Mouse (Mus musculus): Measurements from ENCODE around the gene Sugct. TPM values are rescaled to one million over a fixed set of nuclear protein-coding genes. Genes with fewer than 3 reads are reported as not detected.

The Sugct gene
- polyA plus RNA-seq, 1 experiment = 0.42 TPM

- Histone ChIP-seq H3K36me3 (ENCODE audit: control insufficient read depth, insufficient read depth) (no peaks in the 10 kb centered on the region), H3K79me3 (ENCODE audit: low read depth) (no peaks in the 10 kb centered on the region), H3ac (ENCODE audit: control insufficient read depth, insufficient read length, low read depth) (no peak overlapping the region), H3K4me3 (ENCODE audit: insufficient read depth, poor library complexity, severe bottlenecking) (no peak overlapping the region), H3K27me3 (ENCODE audit: control insufficient read depth, insufficient read depth, insufficient read length) (no peaks in the 10 kb centered on the region), H3K79me2 (ENCODE audit: control insufficient read depth, insufficient read depth) (no peaks in the 10 kb centered on the region)
- no peak for TF ChIP-seq USF1 (IDR thresholded peaks at IDR 0.05; ENCODE audit: low read depth)
- TF ChIP-seq MAX (IDR thresholded peaks at IDR 0.05) = no peak
- TF ChIP-seq FOSL1 (IDR thresholded peaks at IDR 0.05; ENCODE audit: insufficient read depth, low read length, poor library complexity, severe bottlenecking) = no peak
- no peak for TF ChIP-seq CTCF (IDR thresholded peaks at IDR 0.05; ENCODE audit: control insufficient read depth, insufficient read depth, insufficient read length)
- no peak for TF ChIP-seq CEBPB (IDR thresholded peaks at IDR 0.05; ENCODE audit: low read depth)
- peak; percentile 30 for TF ChIP-seq MYOD1 (IDR thresholded peaks at IDR 0.05; ENCODE audit: control insufficient read depth, insufficient read length, low read depth)
These were observed 530.6 kb downstream of the Sugct start for GRCm38 (mm10) chr13:17164721-17165120.

- H3K79me2 ChIP-seq (ENCODE audit: control insufficient read depth, insufficient read depth) = no peaks in the 10 kb centered on the region
- no peaks in the 10 kb centered on the region for H3K27me3 ChIP-seq (ENCODE audit: control insufficient read depth, insufficient read depth, insufficient read length)
- no peak overlapping the region for H3ac ChIP-seq (ENCODE audit: control insufficient read depth, insufficient read length, low read depth)
- no peak for TF ChIP-seq FOSL1 (IDR thresholded peaks at IDR 0.05; ENCODE audit: insufficient read depth, low read length, poor library complexity, severe bottlenecking)
- TF ChIP-seq CEBPB (IDR thresholded peaks at IDR 0.05; ENCODE audit: low read depth) = peak; percentile 35
- TF ChIP-seq MYOD1 (IDR thresholded peaks at IDR 0.05; ENCODE audit: control insufficient read depth, insufficient read length, low read depth) = no peak
- H3K4me3 ChIP-seq (ENCODE audit: insufficient read depth, poor library complexity, severe bottlenecking) = no peak overlapping the region
- no peaks in the 10 kb centered on the region for H3K36me3 ChIP-seq (ENCODE audit: control insufficient read depth, insufficient read depth)
- H3K79me3 ChIP-seq (ENCODE audit: low read depth) = no peaks in the 10 kb centered on the region
These were observed 548.8 kb downstream of the Sugct start for GRCm38 (mm10) chr13:17146441-17146992.

- no peaks in the 10 kb centered on the region for H3K79me2 ChIP-seq (ENCODE audit: control insufficient read depth, insufficient read depth)
- H3K4me3 ChIP-seq (ENCODE audit: insufficient read depth, poor library complexity, severe bottlenecking) = no peak overlapping the region
- H3K36me3 ChIP-seq (ENCODE audit: control insufficient read depth, insufficient read depth) = no peaks in the 10 kb centered on the region
- no peaks in the 10 kb centered on the region for H3K79me3 ChIP-seq (ENCODE audit: low read depth)
- H3ac ChIP-seq (ENCODE audit: control insufficient read depth, insufficient read length, low read depth) = no peak overlapping the region
- TF ChIP-seq CTCF (IDR thresholded peaks at IDR 0.05; ENCODE audit: control insufficient read depth, insufficient read depth, insufficient read length) = no peak
- TF ChIP-seq FOSL1 (IDR thresholded peaks at IDR 0.05; ENCODE audit: insufficient read depth, low read length, poor library complexity, severe bottlenecking) = no peak
- TF ChIP-seq MAX (IDR thresholded peaks at IDR 0.05) = no peak
- TF ChIP-seq USF1 (IDR thresholded peaks at IDR 0.05; ENCODE audit: low read depth) = no peak
- no peak for TF ChIP-seq MYOD1 (IDR thresholded peaks at IDR 0.05; ENCODE audit: control insufficient read depth, insufficient read length, low read depth)
- no peak for TF ChIP-seq MYOG (IDR thresholded peaks at IDR 0.05; ENCODE audit: control insufficient read depth, extremely low read depth, insufficient read length)
- no peak for TF ChIP-seq CEBPB (IDR thresholded peaks at IDR 0.05; ENCODE audit: low read depth)
- H3K27me3 ChIP-seq (ENCODE audit: control insufficient read depth, insufficient read depth, insufficient read length) = no peaks in the 10 kb centered on the region
These were observed 579.3 kb downstream of the Sugct start for GRCm38 (mm10) chr13:17116073-17116472.

- no peaks in the 10 kb centered on the region for H3K36me3 ChIP-seq (ENCODE audit: control insufficient read depth, insufficient read depth)
- H3K4me3 ChIP-seq (ENCODE audit: insufficient read depth, poor library complexity, severe bottlenecking) = no peak overlapping the region
- TF ChIP-seq FOSL1 (IDR thresholded peaks at IDR 0.05; ENCODE audit: insufficient read depth, low read length, poor library complexity, severe bottlenecking) (no peak), MYOG (IDR thresholded peaks at IDR 0.05; ENCODE audit: control insufficient read depth, extremely low read depth, insufficient read length) (no peak), CEBPB (IDR thresholded peaks at IDR 0.05; ENCODE audit: low read depth) (no peak), CTCF (IDR thresholded peaks at IDR 0.05; ENCODE audit: control insufficient read depth, insufficient read depth, insufficient read length) (no peak), MAX (IDR thresholded peaks at IDR 0.05) (no peak), MYOD1 (IDR thresholded peaks at IDR 0.05; ENCODE audit: control insufficient read depth, insufficient read length, low read depth) (no peak), USF1 (IDR thresholded peaks at IDR 0.05; ENCODE audit: low read depth) (no peak)
- no peak overlapping the region for H3ac ChIP-seq (ENCODE audit: control insufficient read depth, insufficient read length, low read depth)
- no peaks in the 10 kb centered on the region for H3K27me3 ChIP-seq (ENCODE audit: control insufficient read depth, insufficient read depth, insufficient read length)
- H3K79me3 ChIP-seq (ENCODE audit: low read depth) = no peaks in the 10 kb centered on the region
- no peaks in the 10 kb centered on the region for H3K79me2 ChIP-seq (ENCODE audit: control insufficient read depth, insufficient read depth)
These were observed 593.0 kb downstream of the Sugct start for GRCm38 (mm10) chr13:17102372-17102771.

- H3K36me3 ChIP-seq (ENCODE audit: control insufficient read depth, insufficient read depth) = no peaks in the 10 kb centered on the region
- no peak overlapping the region for H3ac ChIP-seq (ENCODE audit: control insufficient read depth, insufficient read length, low read depth)
- no peaks in the 10 kb centered on the region for H3K79me3 ChIP-seq (ENCODE audit: low read depth)
- TF ChIP-seq MAX (IDR thresholded peaks at IDR 0.05) (no peak), CEBPB (IDR thresholded peaks at IDR 0.05; ENCODE audit: low read depth) (no peak), USF1 (IDR thresholded peaks at IDR 0.05; ENCODE audit: low read depth) (no peak), MYOG (IDR thresholded peaks at IDR 0.05; ENCODE audit: control insufficient read depth, extremely low read depth, insufficient read length) (no peak), MYOD1 (IDR thresholded peaks at IDR 0.05; ENCODE audit: control insufficient read depth, insufficient read length, low read depth) (no peak), FOSL1 (IDR thresholded peaks at IDR 0.05; ENCODE audit: insufficient read depth, low read length, poor library complexity, severe bottlenecking) (no peak), CTCF (IDR thresholded peaks at IDR 0.05; ENCODE audit: control insufficient read depth, insufficient read depth, insufficient read length) (no peak)
- no peak overlapping the region for H3K4me3 ChIP-seq (ENCODE audit: insufficient read depth, poor library complexity, severe bottlenecking)
- no peaks in the 10 kb centered on the region for H3K79me2 ChIP-seq (ENCODE audit: control insufficient read depth, insufficient read depth)
- H3K27me3 ChIP-seq (ENCODE audit: control insufficient read depth, insufficient read depth, insufficient read length) = no peaks in the 10 kb centered on the region
These were observed 608.8 kb downstream of the Sugct start for GRCm38 (mm10) chr13:17086547-17086946.

- Histone ChIP-seq H3ac (ENCODE audit: control insufficient read depth, insufficient read length, low read depth) (no peak overlapping the region), H3K36me3 (ENCODE audit: control insufficient read depth, insufficient read depth) (no peaks in the 10 kb centered on the region), H3K79me2 (ENCODE audit: control insufficient read depth, insufficient read depth) (no peaks in the 10 kb centered on the region), H3K4me3 (ENCODE audit: insufficient read depth, poor library complexity, severe bottlenecking) (no peak overlapping the region), H3K79me3 (ENCODE audit: low read depth) (no peaks in the 10 kb centered on the region), H3K27me3 (ENCODE audit: control insufficient read depth, insufficient read depth, insufficient read length) (no peaks in the 10 kb centered on the region)
- no peak for TF ChIP-seq MYOD1 (IDR thresholded peaks at IDR 0.05; ENCODE audit: control insufficient read depth, insufficient read length, low read depth)
- TF ChIP-seq CTCF (IDR thresholded peaks at IDR 0.05; ENCODE audit: control insufficient read depth, insufficient read depth, insufficient read length) = no peak
- no peak for TF ChIP-seq USF1 (IDR thresholded peaks at IDR 0.05; ENCODE audit: low read depth)
- no peak for TF ChIP-seq FOSL1 (IDR thresholded peaks at IDR 0.05; ENCODE audit: insufficient read depth, low read length, poor library complexity, severe bottlenecking)
- no peak for TF ChIP-seq CEBPB (IDR thresholded peaks at IDR 0.05; ENCODE audit: low read depth)
- TF ChIP-seq MYOG (IDR thresholded peaks at IDR 0.05; ENCODE audit: control insufficient read depth, extremely low read depth, insufficient read length) = no peak
- no peak for TF ChIP-seq MAX (IDR thresholded peaks at IDR 0.05)
These were observed 609.2 kb downstream of the Sugct start for GRCm38 (mm10) chr13:17086146-17086545.

Data from C2C12 (cell line).